Mouse (Mus musculus): ENCODE results near the gene Nudt8. TPM values are rescaled to one million over a fixed set of nuclear protein-coding genes. Genes with fewer than 3 reads are reported as not detected.

Gene Nudt8
- total and polyA plus RNA-seq, 3 experiments, result 24.7 to 40.2 (median 36.3) TPM

GRCm38 (mm10) chr19:3958470-3958869 lies 41.9 kb upstream of the Nudt8 start, which contains the start of gene Aldh3b3:
Aldh3b3 (plus strand) TSS chr19:3958645.
- Histone ChIP-seq H3K4me3 (replicated peaks in 1 of 3; ENCODE audit: low read depth in 2 of 3, low read length in 2 of 3, poor library complexity in 1 of 3) (no peak within 1 kb of the TSS), H3K27me3 (replicated peaks) (no peaks in the 10 kb centered on the region), H3K27ac (ENCODE audit: insufficient read depth, low read depth) (no peak within 1 kb of the TSS), H3K36me3 (replicated peaks in 1 of 2; ENCODE audit: control insufficient read depth in 1 of 2, insufficient read depth in 1 of 2, low read length in 1 of 2) (no peaks in the 10 kb centered on the region), H3K4me2 (ENCODE audit: insufficient read depth, low read depth, poor library complexity, severe bottlenecking) (no peak within 1 kb of the TSS), H3K79me2 (replicated peaks; ENCODE audit: control insufficient read depth, extremely low read depth, insufficient read depth, poor library complexity, severe bottlenecking) (no peaks in the 10 kb centered on the region), H3K4me1 (ENCODE audit: control insufficient read depth in 1 of 2, insufficient read depth in 2 of 2) (peaks cover 2 to 9% of the 10 kb centered on the region in 2 experiments; a peak in 2 of 4 replicates), H3K9ac (ENCODE audit: insufficient read depth, low read depth) (no peak within 1 kb of the TSS), H3K9me3 (replicated peaks; ENCODE audit: low read length) (no peaks in the 10 kb centered on the region)
- in situ Hi-C loops (cut with MboI; ENCODE audit: low pct_ligation_motif_present, low pct_unique_long_range_greater_than_20kb, low sequenced_read_pairs), result no loop called here
- DNase-seq (ENCODE audit: extremely low read depth), result no peak
- TF ChIP-seq EP300 (IDR thresholded peaks at IDR 0.05; ENCODE audit: low read length) (no peak), TCF12 (IDR thresholded peaks at IDR 0.05; ENCODE audit: low read depth, low read length) (no peak), MXI1 (IDR thresholded peaks at IDR 0.05; ENCODE audit: low read depth, low read length) (no peak), USF2 (conservative IDR thresholded peaks at IDR 0.05; ENCODE audit: low read depth, low read length) (no peak), NELFE (IDR thresholded peaks at IDR 0.05; ENCODE audit: low read depth, low read length) (no peak), ZKSCAN1 (IDR thresholded peaks at IDR 0.05; ENCODE audit: borderline replicate concordance, low read depth, low read length) (no peak), SMC3 (IDR thresholded peaks at IDR 0.05; ENCODE audit: low read depth, low read length) (no peak), PAX5 (IDR thresholded peaks at IDR 0.05; ENCODE audit: low read length) (no peak), TBP (conservative IDR thresholded peaks at IDR 0.05; ENCODE audit: low read depth, low read length) (no peak)
- dilution Hi-C loops (cut with MboI; ENCODE audit: extremely low pct_ligation_motif_present, extremely low pct_unique_long_range_greater_than_20kb, low sequenced_read_pairs), result no loop called here

GRCm38 (mm10) chr19:3959030-3959429 lies 41.4 kb upstream of the Nudt8 start:
- Histone ChIP-seq H3K9me3 (replicated peaks; ENCODE audit: low read length) (no peaks in the 10 kb centered on the region), H3K27ac (ENCODE audit: insufficient read depth, low read depth) (no peak overlapping the region), H3K36me3 (replicated peaks in 1 of 2; ENCODE audit: control insufficient read depth in 1 of 2, insufficient read depth in 1 of 2, low read length in 1 of 2) (no peaks in the 10 kb centered on the region), H3K9ac (ENCODE audit: insufficient read depth, low read depth) (no peak overlapping the region), H3K4me1 (ENCODE audit: control insufficient read depth in 1 of 2, insufficient read depth in 2 of 2) (peaks cover 2 to 14% of the 10 kb centered on the region in 2 experiments; a peak in 3 of 4 replicates), H3K4me2 (ENCODE audit: insufficient read depth, low read depth, poor library complexity, severe bottlenecking) (no peak overlapping the region), H3K4me3 (replicated peaks in 1 of 3; ENCODE audit: low read depth in 2 of 3, low read length in 2 of 3, poor library complexity in 1 of 3) (no peak overlapping the region), H3K27me3 (replicated peaks) (no peaks in the 10 kb centered on the region), H3K79me2 (replicated peaks; ENCODE audit: control insufficient read depth, extremely low read depth, insufficient read depth, poor library complexity, severe bottlenecking) (no peaks in the 10 kb centered on the region)
- in situ Hi-C loops (cut with MboI; ENCODE audit: low pct_ligation_motif_present, low pct_unique_long_range_greater_than_20kb, low sequenced_read_pairs), result no loop called here
- dilution Hi-C loops (cut with MboI; ENCODE audit: extremely low pct_ligation_motif_present, extremely low pct_unique_long_range_greater_than_20kb, low sequenced_read_pairs), result no loop called here
- no peak for TF ChIP-seq SIN3A (IDR thresholded peaks at IDR 0.05; ENCODE audit: low read length)
- TF ChIP-seq ZMIZ1 (IDR thresholded peaks at IDR 0.05; ENCODE audit: low read depth, low read length), result no peak
- no peak for TF ChIP-seq KAT2A (IDR thresholded peaks at IDR 0.05; ENCODE audit: insufficient replicate concordance, low read length)
- TF ChIP-seq MAX (IDR thresholded peaks at IDR 0.05; ENCODE audit: low read length), result no peak
- TF ChIP-seq CTCF (conservative IDR thresholded peaks at IDR 0.05 in 1 of 2, IDR thresholded peaks at IDR 0.05 in 1 of 2; ENCODE audit: low read depth in 2 of 2, low read length in 2 of 2), result no peak
- TF ChIP-seq MYC (IDR thresholded peaks at IDR 0.05; ENCODE audit: low read depth, low read length), result no peak
- no peak for TF ChIP-seq USF1 (IDR thresholded peaks at IDR 0.05; ENCODE audit: low read depth, low read length)
- no peak for DNase-seq (ENCODE audit: extremely low read depth)

All from CH12.LX (cell line).